Mouse (Mus musculus) cortical plate, adult 2 months (tissue): Measurements from ENCODE around the gene Commd1.

Source experiments
- CTCF ChIP-seq: fragments of 200-500 bp; IDR thresholded peaks from 2 replicates; pipeline ENCODE4 v1.5.1; 2011; ENCODE audit warnings: mild to moderate bottlenecking, control low read depth, low read length; ENCODE audit not compliant: insufficient read depth; ENCODE audit errors: extremely low read depth
- POLR2A ChIP-seq: fragments of 200-500 bp; IDR thresholded peaks from 2 replicates; pipeline ENCODE4 v1.6.1; 2011; ENCODE audit warnings: mild to moderate bottlenecking, low read length, control low read depth; ENCODE audit not compliant: insufficient read depth; ENCODE audit errors: extremely low read depth

- TF ChIP-seq POLR2A, result no peak
- TF ChIP-seq CTCF, result no peak
Measured at GRCm38 (mm10) chr11:22867691-22868090, 114.5 kb downstream of the Commd1 start.
